Mouse (Mus musculus): ENCODE results near the gene Vim.
"Not testable (repeated sequence)": the region's sequence is repeated elsewhere in the genome, so short reads cannot be mapped to it uniquely, and the experiment has no call there.

Gene Vim

GRCm38 (mm10) chr2:13570122-13570521 is 3.6 kb upstream of the Vim start:
- no peak for DNase-seq (ENCODE audit: low spot score in 2 of 2)

GRCm38 (mm10) chr2:13572101-13572553 is 1.6 kb upstream of the Vim start:
- no peak for DNase-seq (ENCODE audit: low spot score in 2 of 2)

GRCm38 (mm10) chr2:13572647-13573407 is 900 bp upstream of the Vim start:
- DNase-seq (ENCODE audit: low spot score in 2 of 2) = peak; percentile 5 to 12

GRCm38 (mm10) chr2:13574066-13574800 is 506 bp downstream of the Vim start:
- DNase-seq (ENCODE audit: low spot score in 2 of 2) = peak; percentile 55 to 67

- peak; percentile 71 to 78 for DNase-seq (ENCODE audit: low spot score in 2 of 2)
Observed at GRCm38 (mm10) chr2:13574801-13575150, 1.0 kb downstream of the Vim start.

- peak; percentile 78 to 80 for DNase-seq (ENCODE audit: low spot score in 2 of 2)
Observed at GRCm38 (mm10) chr2:13575287-13575801, 1.6 kb downstream of the Vim start.

GRCm38 (mm10) chr2:13575926-13576325 is 2.2 kb downstream of the Vim start:
- no peak for DNase-seq (ENCODE audit: low spot score in 2 of 2)

- DNase-seq (ENCODE audit: low spot score in 2 of 2) = no peak
Observed at GRCm38 (mm10) chr2:13577399-13577798, 3.7 kb downstream of the Vim start.

GRCm38 (mm10) chr2:13578473-13579152 is 4.9 kb downstream of the Vim start:
- no peak for DNase-seq (ENCODE audit: low spot score in 2 of 2)

GRCm38 (mm10) chr2:13579315-13579714 is 5.6 kb downstream of the Vim start:
- DNase-seq (ENCODE audit: low spot score in 2 of 2) = no peak

- peak; percentile 22 to 50 for DNase-seq (ENCODE audit: low spot score in 2 of 2)
Observed at GRCm38 (mm10) chr2:13579991-13580390, 6.3 kb downstream of the Vim start.

GRCm38 (mm10) chr2:13582184-13582583 is 8.5 kb downstream of the Vim start:
- no peak for DNase-seq (ENCODE audit: low spot score in 2 of 2)

- DNase-seq (ENCODE audit: low spot score in 2 of 2) = not testable (repeated sequence)
Observed at GRCm38 (mm10) chr2:13583746-13584145, 10.0 kb downstream of the Vim start.

GRCm38 (mm10) chr2:13593328-13593727 is 19.6 kb downstream of the Vim start:
- DNase-seq (ENCODE audit: low spot score in 2 of 2) = no peak

- no peak for DNase-seq (ENCODE audit: low spot score in 2 of 2)
Observed at GRCm38 (mm10) chr2:13596965-13597656, 23.4 kb downstream of the Vim start.

GRCm38 (mm10) chr2:13598166-13598565 is 24.4 kb downstream of the Vim start:
- DNase-seq (ENCODE audit: low spot score in 2 of 2) = no peak

- DNase-seq (ENCODE audit: low spot score in 2 of 2) = no peak
Observed at GRCm38 (mm10) chr2:13603093-13603492, 29.4 kb downstream of the Vim start.

- not testable (repeated sequence) for DNase-seq (ENCODE audit: low spot score in 2 of 2)
Observed at GRCm38 (mm10) chr2:13603636-13604035, 29.9 kb downstream of the Vim start.

- no peak for DNase-seq (ENCODE audit: low spot score in 2 of 2)
Observed at GRCm38 (mm10) chr2:13630136-13630832, 56.6 kb downstream of the Vim start.

Measured in natural killer cell, adult 2 months (primary cell).